Mouse (Mus musculus) small intestine, adult 2 months (tissue): ENCODE data around the gene Katnal1.

ENCODE experiments used
- CTCF ChIP-seq: fragments of 200-500 bp; IDR thresholded peaks from 2 replicates; pipeline ENCODE4 v1.5.1; 2012; ENCODE audit warnings: low read depth, mild to moderate bottlenecking, control low read depth, inconsistent platforms, low read length, moderate library complexity, mixed read lengths; ENCODE audit not compliant: insufficient replicate concordance, insufficient read length; ENCODE audit errors: extremely low read depth
- POLR2A ChIP-seq: fragments of 200-500 bp; IDR thresholded peaks from 2 replicates; pipeline ENCODE4 v1.6.1; 2012; ENCODE audit warnings: low read depth, mild to moderate bottlenecking, control low read depth, inconsistent platforms, low read length, moderate library complexity

DNA sequence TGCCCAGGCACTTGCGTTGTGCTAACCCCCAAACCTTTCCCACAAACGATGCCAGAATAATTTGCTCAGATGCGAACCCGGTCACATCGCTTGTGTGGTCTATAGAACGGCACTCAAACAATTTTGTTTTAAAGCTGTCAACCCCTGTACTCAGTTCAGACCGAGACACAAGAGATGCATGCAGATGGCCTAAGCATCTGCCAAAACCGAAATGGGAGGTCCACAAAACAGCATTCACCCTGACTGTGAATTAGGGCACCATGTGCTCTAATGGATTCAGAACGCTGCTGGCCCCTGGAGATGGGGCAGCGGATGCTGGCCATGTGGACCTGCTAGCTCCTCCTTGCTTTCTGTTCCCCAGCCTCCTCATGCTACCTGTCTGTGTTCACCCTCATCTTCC lies 12.7 kb upstream of the Katnal1 start:
- TF ChIP-seq CTCF (no peak), POLR2A (no peak)
